Mouse (Mus musculus) CH12.LX (cell line): ENCODE measurements around the gene Zfpm1. TPM values are rescaled to one million over a fixed set of nuclear protein-coding genes. Genes with fewer than 3 reads are reported as not detected.

ENCODE experiments used
- DNase-seq: peaks from one replicate; pipeline ENCODE4 v3.0.0-alpha.2; 2013; ENCODE audit errors: extremely low read depth
- H3K27ac ChIP-seq: 2 replicates; pipeline ENCODE4 v1.5.1; 2012; ENCODE audit warnings: low read depth, mild to moderate bottlenecking, control low read depth, moderate library complexity; ENCODE audit not compliant: insufficient read depth
- H3K27me3 ChIP-seq: replicated peaks from 2 replicates; pipeline ENCODE3; 2012; ENCODE audit warnings: inconsistent platforms
- H3K36me3 ChIP-seq, 2 experiments: replicated peaks in 1 of 2; 2 replicates each; pipeline versions ENCODE3 to v1.6.1; 2012; ENCODE audit warnings: inconsistent platforms in 1 of 2, low read length in 1 of 2, mild to moderate bottlenecking in 1 of 2, mixed read lengths in 1 of 2, moderate library complexity in 1 of 2; ENCODE audit not compliant: control insufficient read depth in 1 of 2, insufficient read depth in 1 of 2
- H3K4me1 ChIP-seq, 2 experiments: 2 replicates each; pipeline ENCODE4 v1.6.1; 2012; ENCODE audit warnings: inconsistent platforms in 1 of 2, moderate library complexity in 1 of 2; ENCODE audit not compliant: insufficient read depth in 2 of 2, control insufficient read depth in 1 of 2
- H3K4me2 ChIP-seq: 2 replicates; pipeline ENCODE4 v1.6.1; 2012; ENCODE audit warnings: low read depth, mild to moderate bottlenecking, control low read depth; ENCODE audit not compliant: poor library complexity, insufficient read depth, severe bottlenecking
- H3K4me3 ChIP-seq, 3 experiments: fragments of 150-350 bp in 1 of 3; sonication (generic) in 1 of 3; replicated peaks in 1 of 3; 2 replicates each; pipeline versions ENCODE3 to v1.5.1; 2011 to 2012; ENCODE audit warnings: low read depth in 2 of 3, low read length in 2 of 3, mild to moderate bottlenecking in 2 of 3, moderate library complexity in 2 of 3, control low read depth in 1 of 3, improper control_type of control experiment in 1 of 3, inconsistent platforms in 1 of 3, mixed read lengths in 1 of 3; ENCODE audit not compliant: poor library complexity in 1 of 3
- H3K79me2 ChIP-seq: replicated peaks from 2 replicates; pipeline ENCODE4 v1.6.1; 2012; ENCODE audit warnings: mild to moderate bottlenecking, moderate library complexity; ENCODE audit not compliant: control insufficient read depth, poor library complexity, insufficient read depth, severe bottlenecking; ENCODE audit errors: extremely low read depth
- H3K9ac ChIP-seq: 2 replicates; pipeline ENCODE4 v1.6.1; 2012; ENCODE audit warnings: low read depth, mild to moderate bottlenecking, control low read depth, moderate library complexity; ENCODE audit not compliant: insufficient read depth
- H3K9me3 ChIP-seq: replicated peaks from 2 replicates; pipeline ENCODE3; 2012; ENCODE audit warnings: low read length, inconsistent platforms, mixed read lengths
- BHLHE40 ChIP-seq: IDR thresholded peaks from 2 replicates; pipeline ENCODE4 v1.6.1; 2011; ENCODE audit warnings: mild to moderate bottlenecking, low read depth, low read length, improper control_type of control experiment
- CHD2 ChIP-seq: IDR thresholded peaks from 2 replicates; pipeline ENCODE4 v1.6.1; 2011; ENCODE audit warnings: low read length, improper control_type of control experiment
- E2F4 ChIP-seq: IDR thresholded peaks from 2 replicates; pipeline ENCODE4 v1.6.1; 2011; ENCODE audit warnings: low read depth, low read length, improper control_type of control experiment; ENCODE audit not compliant: insufficient replicate concordance
- ETS1 ChIP-seq: conservative IDR thresholded peaks from 2 replicates; pipeline ENCODE4 v1.6.1; 2012; ENCODE audit warnings: low read depth, mild to moderate bottlenecking, inconsistent platforms, low read length, improper control_type of control experiment, moderate library complexity
- IRF4 ChIP-seq: IDR thresholded peaks from 2 replicates; pipeline ENCODE4 v1.6.1; 2014; ENCODE audit warnings: low read depth, mild to moderate bottlenecking, inconsistent platforms, low read length, improper control_type of control experiment
- JUN ChIP-seq: IDR thresholded peaks from 2 replicates; pipeline ENCODE4 v1.6.1; 2011; ENCODE audit warnings: low read depth, mild to moderate bottlenecking, low read length, improper control_type of control experiment, moderate library complexity; ENCODE audit not compliant: insufficient read depth
- MAFK ChIP-seq: IDR thresholded peaks from 2 replicates; pipeline ENCODE4 v1.6.1; 2011; ENCODE audit warnings: low read length, improper control_type of control experiment; ENCODE audit not compliant: insufficient replicate concordance
- MAX ChIP-seq: IDR thresholded peaks from 2 replicates; pipeline ENCODE4 v1.6.1; 2011; ENCODE audit warnings: low read length, improper control_type of control experiment
- MXI1 ChIP-seq: IDR thresholded peaks from 2 replicates; pipeline ENCODE4 v1.6.1; 2011; ENCODE audit warnings: mild to moderate bottlenecking, low read depth, low read length, improper control_type of control experiment
- POLR2A ChIP-seq: IDR thresholded peaks from 2 replicates; pipeline ENCODE4 v1.6.1; 2011; ENCODE audit warnings: low read depth, mild to moderate bottlenecking, improper control_type of control experiment, low read length
- RAD21 ChIP-seq: IDR thresholded peaks from 2 replicates; pipeline ENCODE4 v1.6.1; 2011; ENCODE audit warnings: low read depth, mild to moderate bottlenecking, low read length, improper control_type of control experiment, moderate library complexity
- SIN3A ChIP-seq: IDR thresholded peaks from 2 replicates; pipeline ENCODE4 v1.6.1; 2012; ENCODE audit warnings: low read length, improper control_type of control experiment, inconsistent platforms
- TBP ChIP-seq: conservative IDR thresholded peaks from 2 replicates; pipeline ENCODE4 v1.6.1; 2011; ENCODE audit warnings: low read depth, low read length, improper control_type of control experiment
- UBTF ChIP-seq: IDR thresholded peaks from 2 replicates; pipeline ENCODE4 v1.6.1; 2012; ENCODE audit warnings: low read depth, mild to moderate bottlenecking, inconsistent platforms, low read length, improper control_type of control experiment, moderate library complexity
- ZKSCAN1 ChIP-seq: IDR thresholded peaks from 2 replicates; pipeline ENCODE4 v1.6.1; 2012; ENCODE audit warnings: low read depth, inconsistent platforms, low read length, improper control_type of control experiment, borderline replicate concordance
- dilution Hi-C: fragments of 300-500 bp; cut with MboI; formaldehyde crosslinking; loops from 2 replicates; pipeline ENCODE4 v1.14.3; 2020; ENCODE audit warnings: low sequenced_read_pairs; ENCODE audit not compliant: extremely low pct_unique_long_range_greater_than_20kb, extremely low pct_ligation_motif_present
- in situ Hi-C: fragments of 300-500 bp; cut with MboI; formaldehyde crosslinking; loops from 3 replicates; pipeline ENCODE4 v1.14.3; 2019; ENCODE audit warnings: low sequenced_read_pairs, low pct_ligation_motif_present, low pct_unique_long_range_greater_than_20kb, mixed read lengths
- polyA plus RNA-seq: library from polyadenylated mRNA; unstranded; fragments of >175 nt; gene quantifications from 2 replicates; pipeline ENCODE4 v1.2.1, GENCODE M21; 2012; ENCODE audit warnings: low read depth; ENCODE audit not compliant: insufficient read length
- total RNA-seq, 2 experiments: library from RNA; depleted of rRNA; stranded (reverse); fragments of 300-350 nt in 1 of 2; fragments of >200 nt in 1 of 2; gene quantifications; 2 replicates each; pipeline ENCODE4 v1.2.3; 2012 to 2014

Zfpm1 gene
- total and polyA plus RNA-seq, 3 experiments, result 11.0 to 63.5 (median 30.1) TPM

DNA sequence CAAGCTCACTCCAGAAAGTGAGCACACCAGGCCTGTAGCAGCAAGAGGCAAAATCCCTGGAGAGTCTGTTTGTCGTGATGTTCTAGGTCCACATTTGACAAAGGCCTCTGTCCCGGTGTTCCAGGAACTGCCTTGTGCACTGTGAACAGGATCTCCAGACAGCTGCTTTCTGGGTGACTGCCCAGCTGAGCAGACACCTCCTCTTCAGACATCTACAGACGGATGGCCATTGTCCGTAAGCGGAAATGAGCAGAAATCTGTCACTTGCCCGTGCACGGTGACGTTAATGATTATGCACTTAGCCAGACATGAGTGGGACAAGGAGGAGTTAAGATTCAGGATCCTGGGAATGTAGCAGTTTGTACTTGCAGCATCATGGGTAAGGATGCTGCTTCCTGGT, 72.2 kb downstream of the Zfpm1 start:
- no peak overlapping the region for H3K4me3 ChIP-seq
- dilution Hi-C loops, result no loop called here
- peaks cover 22 to 47% of the 10 kb centered on the region in 2 experiments for H3K4me1 ChIP-seq
- no peak overlapping the region for H3K4me2 ChIP-seq
- H3K9me3 ChIP-seq, result no peaks in the 10 kb centered on the region
- no peaks in the 10 kb centered on the region for H3K36me3 ChIP-seq
- H3K27me3 ChIP-seq, result no peaks in the 10 kb centered on the region
- no peak for TF ChIP-seq CHD2
- no peak for TF ChIP-seq TBP
- TF ChIP-seq MAFK, result no peak
- no peak for TF ChIP-seq JUN
- no peak for TF ChIP-seq SIN3A
- no peak for TF ChIP-seq ETS1
- no peak for TF ChIP-seq E2F4
- no peak for TF ChIP-seq RAD21
- no peak for TF ChIP-seq BHLHE40
- H3K79me2 ChIP-seq, result no peaks in the 10 kb centered on the region
- in situ Hi-C loops, result no loop called here
- no peak for DNase-seq
- H3K27ac ChIP-seq, result no peak overlapping the region
- H3K9ac ChIP-seq, result no peak overlapping the region

DNA sequence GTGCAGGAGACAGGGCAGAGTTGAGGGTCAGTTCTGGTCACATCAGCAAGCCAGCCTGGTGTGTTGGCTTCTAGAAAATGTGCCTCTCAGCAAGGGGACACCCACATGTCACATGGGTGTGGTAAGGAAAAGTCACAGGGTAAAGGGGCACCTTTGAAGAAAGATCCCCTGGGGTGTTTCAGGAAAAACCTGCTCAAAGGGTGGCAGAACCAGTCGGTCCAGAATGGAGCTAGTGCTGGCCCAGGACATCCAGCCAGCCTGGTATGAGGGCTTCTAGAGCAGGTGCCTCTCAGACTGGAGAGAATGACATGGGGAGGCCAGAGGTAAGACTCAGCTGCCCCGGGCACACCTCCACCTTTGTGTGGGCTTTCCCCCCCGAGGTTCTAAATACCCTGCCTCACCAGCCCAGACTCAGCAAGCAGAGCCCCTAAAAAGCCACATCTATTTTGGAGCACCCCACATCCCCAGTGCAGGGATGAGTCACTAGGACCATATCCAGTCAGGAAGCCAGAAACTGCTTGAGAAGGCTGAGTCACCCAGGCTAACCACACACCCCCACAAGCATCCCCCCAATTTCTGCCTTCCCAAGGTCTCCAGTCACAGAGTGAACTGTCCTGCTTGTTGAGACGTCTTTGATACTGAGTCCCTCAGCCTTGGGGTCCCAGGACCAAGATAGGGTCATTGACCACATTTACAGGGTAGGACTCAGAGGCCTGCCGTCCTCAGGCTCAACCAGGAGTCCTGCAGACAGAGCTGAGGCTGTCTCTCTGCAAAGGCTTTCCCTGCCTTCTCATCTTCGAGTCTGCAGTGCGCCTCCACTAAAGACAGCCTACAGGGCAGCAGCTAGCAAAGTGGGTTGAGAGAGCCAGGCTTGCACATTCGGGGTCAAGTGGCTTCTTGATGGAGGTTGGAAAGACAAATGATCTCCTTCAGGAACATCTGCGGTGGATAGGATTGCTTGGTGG, 74.0 kb downstream of the Zfpm1 start:
- Histone ChIP-seq H3K36me3 (peaks cover 0 to 3% of the 10 kb centered on the region in 2 experiments), H3K79me2 (no peaks in the 10 kb centered on the region), H3K9ac (no peak overlapping the region), H3K4me3 (no peak overlapping the region), H3K27ac (no peak overlapping the region), H3K4me1 (peaks cover 29 to 46% of the 10 kb centered on the region in 2 experiments), H3K4me2 (no peak overlapping the region), H3K27me3 (no peaks in the 10 kb centered on the region), H3K9me3 (no peaks in the 10 kb centered on the region)
- in situ Hi-C loops, result no loop called here
- no peak for TF ChIP-seq UBTF
- no peak for TF ChIP-seq MAX
- no peak for TF ChIP-seq MAFK
- TF ChIP-seq CHD2, result no peak
- no peak for TF ChIP-seq ZKSCAN1
- no peak for TF ChIP-seq MXI1
- no peak for TF ChIP-seq ETS1
- TF ChIP-seq POLR2A, result no peak
- no peak for TF ChIP-seq IRF4
- DNase-seq, result no peak
- dilution Hi-C loops, result no loop called here
